Mouse (Mus musculus): ENCODE measurements around the gene Cnpy3.

GRCm38 (mm10) chr17:46783222-46783565 lies 31.2 kb upstream of the Cnpy3 start:
- no peak for TF ChIP-seq CTCF (conservative IDR thresholded peaks at IDR 0.05; ENCODE audit: low read length)
- TF ChIP-seq POU5F1 (IDR thresholded peaks at IDR 0.05; ENCODE audit: borderline replicate concordance, low read length) = no peak

All from E14TG2a.4 (cell line).